Mouse (Mus musculus): ENCODE measurements around the gene Styx. TPM values are rescaled to one million over a fixed set of nuclear protein-coding genes. Genes with fewer than 3 reads are reported as not detected.

Gene Styx
- polyA plus RNA-seq, 1 experiment from 2014 or later = 68.5 TPM

GRCm38 (mm10) chr14:45469446-45469845 lies 118.6 kb downstream of the Styx start:
- H3K27me3 ChIP-seq = no peaks in the 10 kb centered on the region
- WGBS = 94% methylated on average over 8 of the region's 8 CpGs
- H3K4me2 ChIP-seq = no peak overlapping the region
- H3K9me3 ChIP-seq = 0 out of 2 replicates have a peak, but pooled peaks cover 7% of the 10 kb centered on the region
- ATAC-seq (ENCODE audit: insufficient number of reproducible peaks, insufficient read depth, low FRiP score, low TSS enrichment, low read depth) = no peak
- H3K36me3 ChIP-seq = peaks cover 91% of the 10 kb centered on the region
- H3K4me3 ChIP-seq (replicated peaks) = no peak overlapping the region
- H3K27ac ChIP-seq = no peak overlapping the region
- no peak overlapping the region for H3K9ac ChIP-seq (replicated peaks)
- H3K4me1 ChIP-seq (replicated peaks) = peaks cover 4% of the 10 kb centered on the region

Small RNAs within 50 kb of the gene (microRNA-seq; reads per million reads assigned to microRNA genes)
- not detected for gene Gm25353

Other genes with a start within 250 kb of the Styx start
- gene Gpr137c, start 131.4 kb upstream of the Styx start, polyA plus RNA-seq (2016; fragmentation: Nextera tagmentation; extraction: Ambion mirVana) = 4.2 and 5.1 TPM in 2 replicates
- gene Txndc16, start 130.8 kb upstream of the Styx start, polyA plus RNA-seq (2016; fragmentation: Nextera tagmentation; extraction: Ambion mirVana) = 17.0 and 17.8 TPM in 2 replicates
- 27.3 and 28.5 TPM in 2 replicates for gene Ero1l, start 32.3 kb upstream of the Styx start, polyA plus RNA-seq (2016; fragmentation: Nextera tagmentation; extraction: Ambion mirVana)
- gene Psmc6, start 21.3 kb upstream of the Styx start, polyA plus RNA-seq (2016; fragmentation: Nextera tagmentation; extraction: Ambion mirVana) = 196 and 210 TPM in 2 replicates
- gene Gnpnat1, start 53.8 kb downstream of the Styx start, polyA plus RNA-seq (2016; fragmentation: Nextera tagmentation; extraction: Ambion mirVana) = 48.1 and 49.9 TPM in 2 replicates
- 123 and 128 TPM in 2 replicates for gene Fermt2, start 179.0 kb downstream of the Styx start, polyA plus RNA-seq (2016; fragmentation: Nextera tagmentation; extraction: Ambion mirVana)

All from limb, embryonic 12.5 days (tissue).